Mouse (Mus musculus) myocyte (in vitro differentiated cells): ENCODE measurements around the gene Zbtb20.

Experiments used
- E2F4 ChIP-seq: IDR thresholded peaks from one replicate; pipeline ENCODE4 v1.6.1; 2011; ENCODE audit warnings: mild to moderate bottlenecking, control low read depth, moderate library complexity; ENCODE audit not compliant: insufficient read depth
- MYOD1 ChIP-seq, 3 experiments: IDR thresholded peaks; one replicate each; pipeline ENCODE4 v1.6.1; 2011; ENCODE audit warnings: control low read depth in 2 of 3, low read depth in 2 of 3, mild to moderate bottlenecking in 2 of 3, moderate library complexity in 1 of 3; ENCODE audit not compliant: insufficient read length in 2 of 3, control insufficient read depth in 1 of 3
- MYOG ChIP-seq, 3 experiments: IDR thresholded peaks; one replicate each; pipeline ENCODE4 v1.6.1; 2011; ENCODE audit warnings: control low read depth in 2 of 3, low read depth in 2 of 3, mild to moderate bottlenecking in 2 of 3; ENCODE audit not compliant: insufficient read length in 2 of 3, control insufficient read depth in 1 of 3, insufficient read depth in 1 of 3
- POLR2A ChIP-seq: IDR thresholded peaks from one replicate; pipeline ENCODE4 v1.6.1; 2011; ENCODE audit warnings: low read depth, mild to moderate bottlenecking, control low read depth, moderate library complexity; ENCODE audit not compliant: insufficient read length
- TCF12 ChIP-seq: IDR thresholded peaks from one replicate; pipeline ENCODE4 v1.6.1; 2011; ENCODE audit warnings: mild to moderate bottlenecking, control low read depth; ENCODE audit not compliant: poor library complexity, insufficient read depth, severe bottlenecking

DNA sequence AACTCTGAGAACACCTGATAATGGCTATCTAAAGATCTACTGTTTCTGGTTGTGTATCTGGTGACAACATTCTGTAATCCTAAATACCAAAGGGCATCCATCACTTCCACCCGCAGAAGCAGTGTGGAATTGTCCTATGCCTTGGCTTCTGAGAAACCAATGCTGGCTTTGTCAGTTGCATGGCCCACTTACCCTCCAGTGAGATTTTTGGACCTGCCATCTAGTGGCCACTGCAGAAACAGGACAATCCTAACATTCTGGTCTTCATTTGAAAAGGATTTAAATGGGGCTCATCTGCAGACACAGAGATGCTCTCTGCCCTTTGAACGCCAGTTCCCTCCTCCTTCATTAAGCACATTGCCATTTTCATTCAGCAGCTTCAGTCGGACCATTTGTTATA lies 559.3 kb downstream of the Zbtb20 start:
- TF ChIP-seq TCF12: no peak
- TF ChIP-seq E2F4: no peak
- no peak for TF ChIP-seq MYOG (IDR thresholded peaks at IDR 0.05; ENCODE audit: control insufficient read depth in 1 of 3, insufficient read depth in 1 of 3, insufficient read length in 2 of 3, low read depth in 2 of 3)
- no peak for TF ChIP-seq POLR2A
- TF ChIP-seq MYOD1 (IDR thresholded peaks at IDR 0.05; ENCODE audit: control insufficient read depth in 1 of 3, insufficient read length in 2 of 3, low read depth in 2 of 3): no peak
